Mouse (Mus musculus): ENCODE measurements around the gene Isx. TPM values are rescaled to one million over a fixed set of nuclear protein-coding genes. Genes with fewer than 3 reads are reported as not detected.

The Isx gene
- polyA plus RNA-seq, 1 experiment from 2014 or later: not detected

GRCm38 (mm10) chr8:74910708-74911107, 37.7 kb downstream of the Isx start:
- WGBS: 75% methylated on average over 1 of the region's 1 CpGs
- Histone ChIP-seq H3K27ac (ENCODE audit: low read depth, low read length) (no peak overlapping the region), H3K9me3 (ENCODE audit: control insufficient read depth, low read length) (no peaks in the 10 kb centered on the region), H3K4me1 (ENCODE audit: control insufficient read depth, insufficient read depth, low read length) (no peaks in the 10 kb centered on the region), H3K4me2 (ENCODE audit: low read depth) (no peak overlapping the region), H3K36me3 (ENCODE audit: control insufficient read depth, insufficient read depth, low read length) (no peaks in the 10 kb centered on the region), H3K9ac (ENCODE audit: low read length) (no peak overlapping the region), H3K27me3 (ENCODE audit: control insufficient read depth, insufficient read depth, low read length) (no peaks in the 10 kb centered on the region), H3K4me3 (ENCODE audit: low read depth, low read length) (no peak overlapping the region)
- ATAC-seq (ENCODE audit: insufficient read depth, low FRiP score, low TSS enrichment) (no peak), DNase-seq (ENCODE audit: low spot score) (no peak)

- WGBS: 47% methylated on average over 8 of the region's 8 CpGs
- Histone ChIP-seq H3K4me3 (ENCODE audit: low read depth, low read length) (no peak overlapping the region), H3K27me3 (ENCODE audit: control insufficient read depth, insufficient read depth, low read length) (no peaks in the 10 kb centered on the region), H3K9ac (ENCODE audit: low read length) (no peak overlapping the region), H3K4me1 (ENCODE audit: control insufficient read depth, insufficient read depth, low read length) (no peaks in the 10 kb centered on the region), H3K27ac (ENCODE audit: low read depth, low read length) (no peak overlapping the region), H3K36me3 (ENCODE audit: control insufficient read depth, insufficient read depth, low read length) (no peaks in the 10 kb centered on the region), H3K9me3 (ENCODE audit: control insufficient read depth, low read length) (no peaks in the 10 kb centered on the region), H3K4me2 (ENCODE audit: low read depth) (no peak overlapping the region)
- DNase-seq (ENCODE audit: low spot score) (no peak), ATAC-seq (ENCODE audit: insufficient read depth, low FRiP score, low TSS enrichment) (no peak)
These were observed 47.9 kb downstream of the Isx start for GRCm38 (mm10) chr8:74920691-74921421.

- DNase-seq (ENCODE audit: low spot score): no peak
These were observed 49.0 kb downstream of the Isx start for GRCm38 (mm10) chr8:74921882-74922518.

GRCm38 (mm10) chr8:74927940-74928339, 55.0 kb downstream of the Isx start:
- Histone ChIP-seq H3K9me3 (ENCODE audit: control insufficient read depth, low read length) (no peaks in the 10 kb centered on the region), H3K36me3 (ENCODE audit: control insufficient read depth, insufficient read depth, low read length) (no peaks in the 10 kb centered on the region), H3K4me3 (ENCODE audit: low read depth, low read length) (no peak overlapping the region), H3K4me1 (ENCODE audit: control insufficient read depth, insufficient read depth, low read length) (no peaks in the 10 kb centered on the region), H3K9ac (ENCODE audit: low read length) (no peak overlapping the region), H3K27ac (ENCODE audit: low read depth, low read length) (no peak overlapping the region), H3K27me3 (ENCODE audit: control insufficient read depth, insufficient read depth, low read length) (no peaks in the 10 kb centered on the region), H3K4me2 (ENCODE audit: low read depth) (no peak overlapping the region)
- WGBS: 59% methylated on average over 1 of the region's 1 CpGs
- ATAC-seq (ENCODE audit: insufficient read depth, low FRiP score, low TSS enrichment) (no peak), DNase-seq (ENCODE audit: low spot score) (no peak)

More at GRCm38 (mm10) chr8:74921882-74922518, 49.0 kb downstream of the Isx start:
- Histone ChIP-seq H3K4me2 (ENCODE audit: low read depth) (no peak overlapping the region), H3K27ac (ENCODE audit: low read depth, low read length) (no peak overlapping the region), H3K9ac (ENCODE audit: low read length) (no peak overlapping the region), H3K9me3 (ENCODE audit: control insufficient read depth, low read length) (no peaks in the 10 kb centered on the region), H3K27me3 (ENCODE audit: control insufficient read depth, insufficient read depth, low read length) (no peaks in the 10 kb centered on the region), H3K4me3 (ENCODE audit: low read depth, low read length) (no peak overlapping the region), H3K36me3 (ENCODE audit: control insufficient read depth, insufficient read depth, low read length) (no peaks in the 10 kb centered on the region), H3K4me1 (ENCODE audit: control insufficient read depth, insufficient read depth, low read length) (no peaks in the 10 kb centered on the region)
- ATAC-seq (ENCODE audit: insufficient read depth, low FRiP score, low TSS enrichment): no peak
- WGBS: 81% methylated on average over 4 of the region's 4 CpGs

GRCm38 (mm10) chr8:74930731-74931130, 57.8 kb downstream of the Isx start:
- no peaks in the 10 kb centered on the region for H3K36me3 ChIP-seq (ENCODE audit: control insufficient read depth, insufficient read depth, low read length)
- H3K27me3 ChIP-seq (ENCODE audit: control insufficient read depth, insufficient read depth, low read length): no peaks in the 10 kb centered on the region
- WGBS: 24% methylated on average over 3 of the region's 3 CpGs
- H3K27ac ChIP-seq (ENCODE audit: low read depth, low read length): no peak overlapping the region
- DNase-seq (ENCODE audit: low spot score) (peak; percentile 39), ATAC-seq (ENCODE audit: insufficient read depth, low FRiP score, low TSS enrichment) (peak; percentile 36; the same call in 1 of the 2 replicates)
- no peak overlapping the region for H3K9ac ChIP-seq (ENCODE audit: low read length)
- no peaks in the 10 kb centered on the region for H3K4me1 ChIP-seq (ENCODE audit: control insufficient read depth, insufficient read depth, low read length)
- no peak overlapping the region for H3K4me2 ChIP-seq (ENCODE audit: low read depth)
- H3K4me3 ChIP-seq (ENCODE audit: low read depth, low read length): no peak overlapping the region
- H3K9me3 ChIP-seq (ENCODE audit: control insufficient read depth, low read length): no peaks in the 10 kb centered on the region

- no peaks in the 10 kb centered on the region for H3K36me3 ChIP-seq (ENCODE audit: control insufficient read depth, insufficient read depth, low read length)
- 29% methylated on average over 6 of the region's 6 CpGs for WGBS
- DNase-seq (ENCODE audit: low spot score) (peak; percentile 59), ATAC-seq (ENCODE audit: insufficient read depth, low FRiP score, low TSS enrichment) (peak; percentile 82)
- H3K4me1 ChIP-seq (ENCODE audit: control insufficient read depth, insufficient read depth, low read length): no peaks in the 10 kb centered on the region
- no peaks in the 10 kb centered on the region for H3K9me3 ChIP-seq (ENCODE audit: control insufficient read depth, low read length)
- no peak overlapping the region for H3K27ac ChIP-seq (ENCODE audit: low read depth, low read length)
- H3K4me2 ChIP-seq (ENCODE audit: low read depth): no peak overlapping the region
- H3K9ac ChIP-seq (ENCODE audit: low read length): no peak overlapping the region
- no peaks in the 10 kb centered on the region for H3K27me3 ChIP-seq (ENCODE audit: control insufficient read depth, insufficient read depth, low read length)
- H3K4me3 ChIP-seq (ENCODE audit: low read depth, low read length): no peak overlapping the region
These were observed 62.3 kb downstream of the Isx start for GRCm38 (mm10) chr8:74935308-74935707.

- no peaks in the 10 kb centered on the region for H3K36me3 ChIP-seq (ENCODE audit: control insufficient read depth, insufficient read depth, low read length)
- no peak overlapping the region for H3K4me2 ChIP-seq (ENCODE audit: low read depth)
- no peaks in the 10 kb centered on the region for H3K9me3 ChIP-seq (ENCODE audit: control insufficient read depth, low read length)
- WGBS: 92% methylated on average over 2 of the region's 2 CpGs
- no peak overlapping the region for H3K9ac ChIP-seq (ENCODE audit: low read length)
- no peaks in the 10 kb centered on the region for H3K4me1 ChIP-seq (ENCODE audit: control insufficient read depth, insufficient read depth, low read length)
- no peak overlapping the region for H3K4me3 ChIP-seq (ENCODE audit: low read depth, low read length)
- DNase-seq (ENCODE audit: low spot score) (no peak), ATAC-seq (ENCODE audit: insufficient read depth, low FRiP score, low TSS enrichment) (no peak)
- no peak overlapping the region for H3K27ac ChIP-seq (ENCODE audit: low read depth, low read length)
- H3K27me3 ChIP-seq (ENCODE audit: control insufficient read depth, insufficient read depth, low read length): no peaks in the 10 kb centered on the region
These were observed 63.7 kb downstream of the Isx start for GRCm38 (mm10) chr8:74936656-74937055.

GRCm38 (mm10) chr8:74942056-74942455, 69.1 kb downstream of the Isx start:
- Histone ChIP-seq H3K9me3 (ENCODE audit: control insufficient read depth, low read length) (no peaks in the 10 kb centered on the region), H3K27ac (ENCODE audit: low read depth, low read length) (no peak overlapping the region), H3K4me1 (ENCODE audit: control insufficient read depth, insufficient read depth, low read length) (no peaks in the 10 kb centered on the region), H3K36me3 (ENCODE audit: control insufficient read depth, insufficient read depth, low read length) (no peaks in the 10 kb centered on the region), H3K27me3 (ENCODE audit: control insufficient read depth, insufficient read depth, low read length) (no peaks in the 10 kb centered on the region), H3K4me3 (ENCODE audit: low read depth, low read length) (no peak overlapping the region), H3K9ac (ENCODE audit: low read length) (no peak overlapping the region), H3K4me2 (ENCODE audit: low read depth) (no peak overlapping the region)
- DNase-seq (ENCODE audit: low spot score): no peak
- WGBS: 96% methylated on average over 3 of the region's 3 CpGs
- no peak for ATAC-seq (ENCODE audit: insufficient read depth, low FRiP score, low TSS enrichment)
